Mouse (Mus musculus) ES-E14 (cell line): ENCODE data around the gene Mfsd2a.

Experiments
- CHD2 ChIP-seq: IDR thresholded peaks from 2 replicates; pipeline ENCODE4 v1.6.1; 2014; ENCODE audit warnings: mild to moderate bottlenecking, low read depth, low read length, inconsistent platforms
- HCFC1 ChIP-seq: IDR thresholded peaks from 2 replicates; pipeline ENCODE4 v1.6.1; 2012; ENCODE audit warnings: low read length, inconsistent platforms, borderline replicate concordance; ENCODE audit not compliant: insufficient read depth

GRCm38 (mm10) chr4:122980684-122981083 lies 19.7 kb upstream of the Mfsd2a start:
- no peak for TF ChIP-seq HCFC1
- no peak for TF ChIP-seq CHD2
